Mouse (Mus musculus): ENCODE measurements around the gene Adarb2.

Gene Adarb2

GRCm38 (mm10) chr13:8793217-8793616 lies 590.6 kb downstream of the Adarb2 start:
- no peak for DNase-seq (ENCODE audit: low read depth, low spot score)

DNA sequence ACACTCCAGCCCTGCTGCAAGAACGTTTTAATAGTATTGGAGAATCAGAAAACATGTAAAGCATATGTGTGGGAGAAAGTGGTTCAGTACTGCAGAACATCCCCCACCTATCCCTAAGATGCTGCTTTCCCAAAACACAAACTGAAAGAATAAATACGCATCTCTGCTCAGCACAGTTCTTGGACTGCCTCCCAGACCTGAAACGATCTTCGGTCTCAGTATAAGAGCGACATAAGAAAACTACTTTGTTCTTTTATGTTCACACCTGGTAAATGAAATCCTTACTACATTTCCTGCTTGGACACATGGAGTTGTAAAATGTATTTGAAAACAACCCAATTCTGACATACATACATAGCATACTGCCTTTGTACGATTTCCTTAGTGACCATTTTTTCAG lies 597.9 kb downstream of the Adarb2 start:
- DNase-seq (ENCODE audit: low read depth, low spot score): no peak

- DNase-seq (ENCODE audit: low read depth, low spot score): no peak
Observed at GRCm38 (mm10) chr13:8805931-8806330, 603.3 kb downstream of the Adarb2 start.
